Mouse (Mus musculus) midbrain, embryonic 11.5 days (tissue): ENCODE measurements around the gene Apoe. TPM values are rescaled to one million over a fixed set of nuclear protein-coding genes. Genes with fewer than 3 reads are reported as not detected.
A peak's percentile ranks its signal among the peaks of the same experiment; 100 is the strongest.

ENCODE experiments used
- ATAC-seq: fragments of 200-750 bp; cut with Nextera tagmentation; 2 replicates; pipeline ENCODE4 v1.8.0; 2017; ENCODE audit warnings: moderate TSS enrichment, moderate library complexity; ENCODE audit not compliant: low FRiP score
- DNase-seq: peaks from one replicate; pipeline ENCODE4 v3.0.0; 2015; ENCODE audit warnings: low spot score; ENCODE audit errors: missing footprints
- H3K27ac ChIP-seq: fragments of 300-500 bp; sonication (generic); 2 replicates; pipeline ENCODE4 v1.5.1; 2014; ENCODE audit warnings: low read depth, low read length
- H3K27me3 ChIP-seq: fragments of 300-500 bp; sonication (generic); 2 replicates; pipeline ENCODE4 v1.6.1; 2014; ENCODE audit warnings: mild to moderate bottlenecking, low read length, moderate library complexity, mixed read lengths; ENCODE audit not compliant: control insufficient read depth, insufficient read depth
- H3K36me3 ChIP-seq: fragments of 300-500 bp; sonication (generic); 2 replicates; pipeline ENCODE4 v1.6.1; 2014; ENCODE audit warnings: mild to moderate bottlenecking, low read length, moderate library complexity, mixed read lengths; ENCODE audit not compliant: control insufficient read depth, insufficient read depth
- H3K4me1 ChIP-seq: fragments of 300-500 bp; sonication (generic); 2 replicates; pipeline ENCODE4 v1.6.1; 2014; ENCODE audit warnings: low read length; ENCODE audit not compliant: control insufficient read depth, insufficient read depth
- H3K4me2 ChIP-seq: fragments of 300-500 bp; sonication (generic); 2 replicates; pipeline ENCODE4 v1.6.1; 2014; ENCODE audit warnings: mild to moderate bottlenecking, moderate library complexity
- H3K4me3 ChIP-seq: fragments of 300-500 bp; sonication (generic); 2 replicates; pipeline ENCODE4 v1.5.1; 2014; ENCODE audit warnings: low read depth, low read length
- H3K9ac ChIP-seq: fragments of 300-500 bp; sonication (generic); 2 replicates; pipeline ENCODE4 v1.6.1; 2014; ENCODE audit warnings: low read length
- H3K9me3 ChIP-seq: fragments of 300-500 bp; sonication (generic); 2 replicates; pipeline ENCODE4 v1.6.1; 2016; ENCODE audit warnings: low read length; ENCODE audit not compliant: control insufficient read depth
- WGBS: fragments of 180-500 bp; shearing (Covaris S2); extraction: QIAGEN DNeasy Blood & Tissue Kit; methylation state at CpG from one replicate; pipeline ENCODE4 v1.1.7; 2014; 5-methylcytosine and 5-hydroxymethylcytosine counted together
- polyA plus RNA-seq: library from polyadenylated mRNA; unstranded; fragments of >200 nt; fragmentation: Nextera tagmentation; extraction: Ambion mirVana; gene quantifications from 2 replicates; pipeline ENCODE4 v1.2.1, GENCODE M21; 2014

Gene Apoe
- polyA plus RNA-seq, 1 experiment from 2014 or later, result 180 TPM

DNA sequence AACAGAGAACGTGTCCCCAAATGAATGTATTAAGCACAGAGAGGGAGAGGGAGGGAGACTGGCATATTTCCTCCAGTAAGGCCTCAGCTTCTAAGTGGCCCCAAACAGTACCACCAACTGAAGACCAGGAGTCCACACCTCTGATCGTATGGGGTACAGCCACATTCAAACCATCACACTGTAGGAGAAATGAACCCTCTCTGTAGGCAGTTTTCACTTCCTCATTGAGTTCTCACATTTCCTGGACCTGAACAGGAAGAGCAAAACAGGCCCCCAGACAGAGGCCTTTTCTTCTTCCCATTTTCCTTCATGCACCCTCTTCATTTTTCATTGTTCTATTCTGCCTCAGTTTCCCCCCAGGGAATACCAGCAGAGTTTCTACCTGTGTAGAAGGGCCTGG is 31.6 kb downstream of the Apoe start:
- Histone ChIP-seq H3K9ac (no peak overlapping the region), H3K27ac (no peak overlapping the region), H3K9me3 (no peaks in the 10 kb centered on the region), H3K4me2 (no peak overlapping the region), H3K36me3 (no peaks in the 10 kb centered on the region), H3K4me3 (no peak overlapping the region), H3K27me3 (no peaks in the 10 kb centered on the region), H3K4me1 (peaks cover 14% of the 10 kb centered on the region)
- 74% methylated on average over 2 of the region's 2 CpGs for WGBS
- ATAC-seq (no peak), DNase-seq (no peak)

DNA sequence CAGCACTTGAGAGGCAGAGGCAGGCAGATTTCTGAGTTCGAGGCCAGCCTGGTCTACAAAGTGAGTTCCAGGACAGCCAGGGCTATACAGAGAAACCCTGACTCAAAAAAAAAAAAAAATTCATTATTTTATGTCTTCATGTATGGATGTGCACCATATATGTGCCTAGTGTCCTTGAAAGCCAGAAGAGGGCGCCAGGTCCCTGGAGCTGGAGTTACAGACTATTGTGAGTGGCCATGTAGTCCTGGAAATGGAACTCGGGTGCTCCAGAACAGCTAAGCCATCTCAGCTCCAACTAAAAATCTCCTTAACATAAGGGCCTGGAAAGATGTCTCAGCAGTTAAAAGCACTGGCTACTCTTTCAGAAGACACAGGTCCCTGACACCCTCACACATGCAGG is 32.2 kb downstream of the Apoe start:
- DNase-seq (no peak), ATAC-seq (no peak)
- Histone ChIP-seq H3K27ac (no peak overlapping the region), H3K9me3 (no peaks in the 10 kb centered on the region), H3K4me1 (peaks cover 14% of the 10 kb centered on the region), H3K9ac (no peak overlapping the region), H3K4me3 (no peak overlapping the region), H3K27me3 (no peaks in the 10 kb centered on the region), H3K4me2 (no peak overlapping the region), H3K36me3 (no peaks in the 10 kb centered on the region)
- 59% methylated on average over 3 of the region's 3 CpGs for WGBS

DNA sequence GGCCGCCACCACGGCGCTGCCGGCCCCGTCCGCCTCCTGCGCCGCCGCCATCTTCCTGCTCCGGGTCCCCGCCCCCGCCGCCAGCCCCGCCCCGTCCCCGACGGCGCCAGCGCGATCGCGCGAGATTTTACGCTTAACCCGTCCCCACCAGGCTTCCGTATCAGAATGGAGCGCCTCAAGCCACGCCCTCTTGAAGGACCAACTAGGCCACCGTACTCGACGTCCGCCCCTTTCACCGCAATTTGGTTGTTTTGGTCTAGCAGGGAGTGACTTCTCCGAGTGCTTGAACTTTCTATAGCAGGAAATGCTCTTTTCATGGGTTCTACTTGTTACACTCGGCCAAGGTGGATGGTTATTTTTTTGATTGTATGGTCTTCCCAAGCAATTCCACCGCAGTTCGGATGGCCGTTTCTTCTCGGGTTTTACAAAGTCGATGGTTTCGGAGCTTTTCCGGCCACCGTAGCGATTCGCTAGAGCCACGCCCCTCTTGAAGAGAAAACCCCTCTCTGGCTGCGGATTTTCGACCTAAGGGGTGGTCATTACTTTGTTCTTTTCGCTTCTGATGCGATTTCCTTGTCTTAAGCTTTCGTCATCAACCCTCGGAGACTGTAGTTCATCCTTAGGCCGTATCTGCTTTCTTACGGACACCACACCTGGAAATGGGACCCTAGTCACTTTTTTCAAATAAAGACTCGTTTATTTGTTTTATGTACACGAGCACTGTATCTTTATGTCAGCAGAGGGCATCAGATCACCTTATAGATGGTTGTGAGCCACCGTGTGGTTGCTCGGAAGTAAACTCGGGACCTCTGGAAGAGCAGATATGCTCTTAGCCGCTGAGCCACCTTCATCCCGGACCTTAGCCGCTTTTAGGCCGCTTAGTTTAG is 33.8 kb downstream of the Apoe start, which contains the start of gene Clptm1:
Clptm1 (minus strand) TSS at position 79 of the 887 bp plus-strand sequence.
- H3K4me3 ChIP-seq, result peak within 1 kb of the TSS; percentile 99
- H3K4me2 ChIP-seq, result peak within 1 kb of the TSS; percentile 80
- peak within 1 kb of the TSS; percentile 98 for H3K9ac ChIP-seq
- peaks cover 14% of the 10 kb centered on the region for H3K4me1 ChIP-seq
- H3K9me3 ChIP-seq, result no peaks in the 10 kb centered on the region
- H3K36me3 ChIP-seq, result no peaks in the 10 kb centered on the region
- DNase-seq (peak; percentile 99), ATAC-seq (peak; percentile 90)
- WGBS, result under 1% methylated on average over 63 of the region's 63 CpGs
- H3K27me3 ChIP-seq, result no peaks in the 10 kb centered on the region
- peak within 1 kb of the TSS; percentile 90 for H3K27ac ChIP-seq

DNA sequence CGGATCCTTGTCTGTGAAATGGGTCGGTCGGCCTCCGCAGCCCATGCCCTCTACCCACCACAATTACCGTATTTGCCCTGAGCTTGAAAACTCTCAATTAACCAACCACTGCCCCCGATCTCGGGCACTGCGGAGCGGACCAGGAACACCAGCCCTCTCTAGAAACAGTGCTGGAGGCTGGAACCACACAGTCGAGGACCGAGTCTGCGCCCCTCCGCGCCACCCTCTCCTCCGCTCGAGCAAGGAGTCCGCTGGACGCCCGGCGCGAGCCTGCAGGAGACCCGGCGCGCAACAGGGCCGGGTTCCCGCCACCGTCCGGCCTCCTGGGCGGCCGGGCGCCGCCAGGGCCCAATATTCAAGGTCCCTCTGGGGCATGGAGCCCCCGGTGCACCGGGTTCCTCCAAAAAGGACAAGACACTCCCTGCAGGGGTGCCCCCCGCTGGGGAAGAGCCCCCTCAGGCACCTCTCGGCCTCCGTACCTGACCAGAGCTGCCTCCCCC is 34.5 kb downstream of the Apoe start:
- Histone ChIP-seq H3K27me3 (no peaks in the 10 kb centered on the region), H3K4me2 (peak overlapping the region; percentile 80)
- under 1% methylated on average over 30 of the region's 37 CpGs for WGBS

DNA sequence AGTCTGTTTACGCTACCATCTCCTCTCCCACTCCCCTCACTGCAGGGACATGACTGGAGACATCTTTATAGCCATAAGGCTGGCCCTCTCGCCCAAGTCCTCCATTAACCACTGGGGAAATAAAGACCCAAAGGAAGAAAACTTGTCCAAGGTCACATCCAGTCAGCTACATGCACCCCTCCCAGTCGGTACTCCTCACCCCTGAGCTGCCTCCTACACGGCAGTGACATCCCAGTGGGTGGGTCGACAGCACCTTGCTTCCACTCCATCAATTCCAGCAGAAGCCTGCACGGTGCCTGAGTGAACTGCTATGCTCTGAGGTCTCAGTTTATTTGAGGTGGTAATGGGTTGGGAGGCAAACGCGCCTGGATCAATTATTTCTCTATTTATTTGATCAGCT is 35.0 kb downstream of the Apoe start:
- Histone ChIP-seq H3K36me3 (no peaks in the 10 kb centered on the region; the same call in 1 of the 2 replicates), H3K4me3 (peak overlapping the region; percentile 99), H3K27ac (no peak overlapping the region), H3K4me1 (peaks cover 14% of the 10 kb centered on the region), H3K9ac (peak overlapping the region; percentile 98), H3K27me3 (no peaks in the 10 kb centered on the region), H3K4me2 (peak overlapping the region; percentile 80), H3K9me3 (no peaks in the 10 kb centered on the region)
- ATAC-seq (peak; percentile 10; the same call in 1 of the 2 replicates), DNase-seq (no peak)
- WGBS, result 21% methylated on average over 8 of the region's 8 CpGs

More for the DNA sequence above, 34.5 kb downstream of the Apoe start:
- Histone ChIP-seq H3K27ac (peak overlapping the region; percentile 40; the same call in 1 of the 2 replicates), H3K9me3 (no peaks in the 10 kb centered on the region), H3K36me3 (no peaks in the 10 kb centered on the region; the same call in 1 of the 2 replicates), H3K4me3 (peak overlapping the region; percentile 99), H3K4me1 (peaks cover 14% of the 10 kb centered on the region), H3K9ac (peak overlapping the region; percentile 98)
- no peak for DNase-seq
- ATAC-seq, result no peak; the same call in none of the 2 replicates

DNA sequence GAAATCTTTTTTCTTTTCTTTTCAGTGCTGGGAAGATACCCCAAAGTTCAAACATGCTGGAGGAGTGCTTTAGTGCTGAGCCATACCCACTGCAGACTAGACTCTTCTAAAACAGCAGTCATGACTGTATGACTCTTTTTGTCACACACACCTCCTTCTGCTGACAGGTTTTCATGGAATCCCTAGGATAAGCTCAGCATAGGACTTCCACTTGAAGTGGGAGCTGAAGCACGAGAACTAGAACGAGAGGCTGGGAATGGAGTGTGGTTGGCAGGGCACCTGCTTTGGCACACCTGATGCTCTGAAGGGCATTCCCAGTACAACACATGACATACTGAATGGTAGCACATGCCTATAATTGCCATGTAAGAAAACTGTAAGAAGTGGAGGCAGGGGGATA is 46.4 kb downstream of the Apoe start:
- Histone ChIP-seq H3K27me3 (no peaks in the 10 kb centered on the region), H3K36me3 (peaks cover 13% of the 10 kb centered on the region; the same call in 1 of the 2 replicates), H3K9me3 (no peaks in the 10 kb centered on the region), H3K27ac (no peak overlapping the region), H3K4me1 (no peaks in the 10 kb centered on the region), H3K4me2 (no peak overlapping the region), H3K4me3 (no peak overlapping the region), H3K9ac (no peak overlapping the region)
- DNase-seq (no peak), ATAC-seq (no peak)
- WGBS, result 95% methylated on average over 2 of the region's 2 CpGs

DNA sequence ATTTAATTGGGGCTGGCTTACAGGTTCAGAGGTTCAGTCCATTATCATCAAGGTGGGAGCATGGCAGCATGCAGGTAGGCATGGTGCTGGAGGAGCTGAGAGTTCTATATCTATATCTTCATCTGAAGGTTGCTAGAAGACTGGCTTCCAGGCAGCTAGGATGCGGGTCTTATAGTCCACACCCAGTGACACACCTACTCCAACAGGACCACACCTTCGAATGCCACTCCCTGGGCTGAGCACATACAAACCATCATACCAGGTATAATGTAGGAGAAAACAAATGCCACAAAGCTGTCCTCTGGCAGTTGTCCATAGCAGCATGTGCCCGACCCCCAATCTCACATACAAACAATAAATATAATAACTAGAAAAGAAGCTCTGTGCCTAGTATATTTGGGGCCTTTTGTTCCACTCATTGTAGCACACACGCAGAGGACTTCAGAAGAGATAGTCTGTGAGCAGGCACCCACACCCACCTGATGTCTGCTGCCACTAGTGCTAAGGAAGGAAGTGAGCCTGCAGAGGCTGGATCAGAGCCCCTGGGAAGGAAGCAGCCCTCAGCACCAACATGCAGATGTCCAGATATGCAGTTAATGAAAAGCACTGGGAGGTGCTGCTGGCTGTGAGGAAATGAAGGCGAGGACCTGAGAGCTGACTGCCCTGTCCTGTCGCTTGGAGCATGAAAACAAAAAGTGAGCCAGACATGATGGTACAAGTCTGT is 47.8 kb downstream of the Apoe start:
- WGBS, result 91% methylated on average over 6 of the region's 6 CpGs
- no peak overlapping the region for H3K9ac ChIP-seq
- H3K27ac ChIP-seq, result no peak overlapping the region
- no peaks in the 10 kb centered on the region for H3K27me3 ChIP-seq
- peaks cover 19% of the 10 kb centered on the region; the same call in 1 of the 2 replicates for H3K36me3 ChIP-seq
- ATAC-seq (no peak), DNase-seq (no peak)
- no peaks in the 10 kb centered on the region for H3K4me1 ChIP-seq
- no peak overlapping the region for H3K4me2 ChIP-seq
- H3K9me3 ChIP-seq, result no peaks in the 10 kb centered on the region
- no peak overlapping the region for H3K4me3 ChIP-seq
